Mouse (Mus musculus): Measurements from ENCODE around the gene Gm8126. TPM values are rescaled to one million over a fixed set of nuclear protein-coding genes. Genes with fewer than 3 reads are reported as not detected.
"Not testable (repeated sequence)": the region's sequence is repeated elsewhere in the genome, so short reads cannot be mapped to it uniquely, and the experiment has no call there.

The Gm8126 gene
- total RNA-seq (2021): not detected
- long read RNA-seq, experiment 1: 0 reads
- long read RNA-seq, experiment 2: 0 reads

DNA sequence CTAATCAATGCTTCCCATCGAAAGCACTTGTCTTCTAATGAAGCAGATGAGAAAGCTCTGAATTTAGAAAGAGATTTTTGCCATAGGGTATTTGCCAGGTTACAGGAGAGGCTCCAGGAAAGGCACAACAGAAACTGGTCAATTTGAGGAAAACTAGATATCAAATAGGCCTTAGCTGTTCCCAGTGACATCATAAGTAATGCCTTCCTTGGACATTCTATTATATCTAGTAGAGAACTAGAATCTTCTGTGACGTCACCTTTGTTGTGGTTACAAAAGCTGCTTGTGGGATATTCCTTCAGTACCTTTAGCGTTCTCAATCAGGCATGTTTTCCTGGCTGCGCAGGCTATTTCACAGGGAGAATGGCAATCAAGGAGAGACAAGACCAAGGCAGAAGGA, at the start of gene Gm8126:
Gene Gm8126 (plus strand): TSS at position 301 of the 400 bp plus-strand sequence.
- DNase-seq; H3K27ac ChIP-seq; intact Hi-C loops (cut with DNase I); H3K4me3 ChIP-seq: not testable (repeated sequence)

DNA sequence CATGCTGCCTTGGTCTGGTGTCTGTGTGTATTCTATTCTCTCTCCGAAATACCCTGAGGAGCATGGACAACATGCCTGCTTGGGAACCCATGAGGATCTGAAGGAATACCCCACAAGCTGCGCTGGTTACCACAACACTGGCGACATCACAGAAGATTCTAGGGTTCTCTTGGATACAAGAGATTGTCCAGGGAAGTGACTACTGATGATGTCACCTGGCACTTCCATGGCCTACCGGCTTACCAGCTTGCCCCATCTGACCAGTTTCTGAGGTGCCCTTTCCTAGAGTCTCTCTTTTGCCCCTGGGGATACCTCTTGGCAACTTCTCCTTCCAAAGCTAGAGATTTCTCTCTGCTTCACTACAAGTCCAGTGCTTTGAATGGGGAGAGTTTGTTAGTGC, 23.2 kb upstream of the Gm8126 start, which contains the start of gene Gm8122:
Gene Gm8122 (minus strand): TSS at position 101 of the 400 bp plus-strand sequence.
- H3K4me3 ChIP-seq; H3K27ac ChIP-seq; intact Hi-C loops (cut with DNase I); DNase-seq: not testable (repeated sequence)

DNA sequence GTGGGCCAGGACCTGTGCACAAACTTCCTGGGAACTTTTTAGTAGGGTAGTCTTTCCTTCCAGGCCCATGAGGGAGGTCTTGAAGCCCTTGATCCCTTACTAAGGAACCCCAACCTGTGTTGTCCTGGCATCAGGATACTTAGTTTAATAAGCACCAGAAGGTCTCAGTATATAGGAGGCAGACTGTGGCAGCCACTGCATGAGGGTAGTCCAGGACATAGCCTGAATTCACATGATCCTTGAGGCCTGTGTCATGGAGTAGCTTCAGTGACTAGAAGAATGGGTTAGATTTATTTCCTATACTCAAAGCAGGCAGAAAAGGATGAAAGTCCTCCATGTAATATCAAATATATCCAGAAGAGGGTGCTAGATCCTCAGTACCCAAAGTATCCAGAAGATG, 20.7 kb upstream of the Gm8126 start:
- H3K27ac ChIP-seq; DNase-seq; intact Hi-C loops (cut with DNase I); H3K4me3 ChIP-seq: not testable (repeated sequence)

DNA sequence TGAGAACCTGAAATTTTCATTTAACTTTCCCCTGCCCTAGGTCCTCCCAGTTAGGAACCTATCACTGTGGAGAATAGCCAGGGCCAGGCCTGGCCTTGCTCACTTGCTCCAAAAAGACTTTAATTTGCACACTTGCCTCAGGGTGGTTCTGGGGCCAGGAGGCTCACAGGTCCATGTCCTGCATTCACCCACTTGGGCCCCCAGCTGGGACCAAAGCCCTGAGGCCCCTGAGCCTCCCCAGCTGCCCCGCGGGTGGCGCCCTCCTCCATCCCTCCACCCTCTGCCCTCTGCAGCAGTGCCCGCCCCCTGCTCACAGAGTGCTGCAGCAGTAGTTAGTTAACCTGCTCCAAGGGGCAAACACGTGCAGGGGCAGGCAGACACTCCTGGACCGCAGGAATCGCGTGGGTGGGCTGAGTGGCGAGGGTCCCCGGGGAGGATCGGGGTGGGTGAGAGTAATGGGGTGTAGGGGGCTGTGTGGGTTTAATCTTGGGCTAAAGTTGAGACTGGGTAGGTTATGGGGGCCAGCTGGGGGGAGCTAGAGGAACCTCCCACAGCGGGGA, 8.8 kb upstream of the Gm8126 start:
- intact Hi-C loops (cut with DNase I); H3K4me3 ChIP-seq; H3K27ac ChIP-seq: not testable (repeated sequence)
- DNase-seq: peak; percentile 28

DNA sequence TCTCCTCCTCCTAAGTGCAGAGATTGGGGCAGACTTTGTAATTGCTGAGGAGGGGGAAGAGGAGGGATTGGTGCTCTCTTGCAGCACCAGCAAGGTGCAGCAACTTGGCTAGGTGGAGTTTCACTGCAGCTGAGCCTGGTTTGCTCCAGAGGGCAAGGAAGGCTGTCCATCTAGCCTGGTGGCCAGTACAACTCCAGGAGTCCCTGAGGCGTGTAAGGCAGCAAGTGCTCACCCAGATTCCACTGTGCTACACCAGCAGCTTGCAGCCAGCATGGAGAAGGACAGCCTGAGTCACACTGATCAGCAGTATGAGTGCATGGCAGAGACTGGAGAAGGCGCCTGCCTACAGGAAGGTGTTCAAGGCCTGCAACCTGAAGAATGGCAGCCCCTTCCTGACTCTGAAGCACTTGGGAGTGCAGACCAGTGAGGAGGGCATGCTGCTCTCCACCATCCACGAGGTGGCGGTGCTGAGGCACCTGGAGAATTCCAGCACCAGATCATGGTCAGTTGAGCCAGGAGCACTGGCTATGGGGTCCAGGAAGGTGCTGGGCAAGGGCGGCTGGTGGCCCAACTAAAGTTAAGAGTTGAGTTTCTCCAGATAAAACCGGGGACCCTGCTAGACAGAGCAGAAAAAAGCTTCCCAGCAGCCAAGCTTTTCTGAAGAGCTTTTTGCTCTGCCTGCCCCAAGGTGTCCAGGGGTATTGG, 7.7 kb upstream of the Gm8126 start:
- intact Hi-C loops (cut with DNase I); H3K27ac ChIP-seq; H3K4me3 ChIP-seq; DNase-seq: not testable (repeated sequence)

DNA sequence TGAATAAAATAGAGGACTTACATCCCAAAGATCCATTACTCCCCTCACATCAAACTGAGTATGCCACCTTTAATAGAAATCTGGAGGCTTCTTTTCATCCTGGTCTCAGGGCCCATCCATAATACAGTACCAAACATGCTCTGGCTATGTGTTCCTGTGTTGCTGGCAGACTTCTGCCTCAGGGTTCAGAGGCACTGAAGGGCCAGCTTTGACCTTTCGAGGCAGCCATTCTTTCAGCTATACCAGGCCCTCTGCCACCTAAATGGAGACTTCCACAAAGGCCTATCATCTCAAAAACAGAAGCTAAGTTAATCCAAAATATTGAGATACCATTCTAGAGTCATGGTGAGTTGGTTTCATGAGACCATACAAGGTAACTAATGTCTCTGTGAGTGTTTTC, 1.9 kb upstream of the Gm8126 start:
- DNase-seq; H3K4me3 ChIP-seq; intact Hi-C loops (cut with DNase I); H3K27ac ChIP-seq: not testable (repeated sequence)

DNA sequence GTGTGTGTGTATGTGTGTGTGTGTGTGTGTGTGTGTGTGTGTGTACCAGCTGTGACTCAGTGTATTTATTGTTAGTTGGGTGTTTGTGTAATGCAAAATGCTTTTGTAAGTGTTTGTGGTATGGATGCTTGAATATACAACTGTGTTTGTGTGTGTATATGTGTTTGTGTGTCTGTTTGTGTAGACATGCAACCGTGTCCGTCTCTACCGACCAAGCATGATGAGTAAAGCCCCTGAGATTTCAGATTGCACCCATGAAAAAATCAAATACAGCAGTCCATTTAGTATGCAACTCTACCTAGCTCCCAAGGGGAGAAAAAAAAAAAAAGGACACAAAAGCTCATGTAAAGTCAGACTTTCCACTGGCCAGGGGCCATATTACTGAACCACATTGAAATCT, 5.0 kb downstream of the Gm8126 start:
- DNase-seq; H3K27ac ChIP-seq; intact Hi-C loops (cut with DNase I); H3K4me3 ChIP-seq: not testable (repeated sequence)

DNA sequence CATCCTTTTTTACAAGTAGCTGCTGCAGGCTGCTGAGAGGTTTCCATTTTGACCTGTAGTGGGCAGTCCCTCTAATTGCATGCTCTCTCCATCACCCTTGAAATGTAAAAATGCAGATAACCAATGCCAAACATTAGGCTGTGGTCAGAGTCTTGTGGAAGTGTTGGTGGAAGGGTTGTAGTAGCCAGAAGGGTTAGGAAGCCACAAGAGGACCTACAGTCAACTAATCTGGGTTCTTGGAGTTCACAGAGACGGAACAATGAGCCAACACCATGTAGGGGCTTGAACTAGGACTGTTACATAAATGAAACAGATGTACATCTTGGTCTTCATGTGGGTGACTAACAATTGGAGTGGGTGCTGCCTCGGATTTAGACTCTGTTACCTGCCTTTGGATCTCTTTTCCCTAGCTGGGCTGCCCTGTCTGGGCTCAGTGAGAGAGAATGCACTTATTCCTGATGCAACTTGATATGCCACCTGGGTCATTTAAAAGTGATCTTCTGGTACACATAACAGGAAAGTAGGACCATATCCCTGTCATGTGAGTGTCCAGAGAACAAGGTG, 10.2 kb downstream of the Gm8126 start:
- H3K27ac ChIP-seq; intact Hi-C loops (cut with DNase I); H3K4me3 ChIP-seq; DNase-seq: not testable (repeated sequence)

DNA sequence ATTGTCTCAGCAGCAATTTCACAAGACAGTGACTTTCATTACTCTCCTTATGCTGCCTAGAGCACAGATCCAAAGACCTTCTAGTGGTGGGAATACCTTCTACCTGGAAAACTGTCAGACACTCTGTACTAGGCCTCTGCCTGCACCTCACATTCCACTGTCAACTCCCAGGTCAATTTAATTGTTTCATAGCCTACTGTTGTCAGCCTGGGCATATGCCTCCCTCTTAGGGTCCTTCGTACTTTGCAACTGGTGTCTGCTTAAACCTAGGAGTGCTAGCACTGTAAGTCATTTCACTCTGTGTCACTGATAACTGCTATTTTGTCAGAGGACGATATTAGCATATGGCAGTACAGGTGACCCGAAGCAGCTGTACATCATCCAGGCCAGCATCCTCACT, 10.8 kb downstream of the Gm8126 start:
- H3K4me3 ChIP-seq; H3K27ac ChIP-seq; DNase-seq; intact Hi-C loops (cut with DNase I): not testable (repeated sequence)

DNA sequence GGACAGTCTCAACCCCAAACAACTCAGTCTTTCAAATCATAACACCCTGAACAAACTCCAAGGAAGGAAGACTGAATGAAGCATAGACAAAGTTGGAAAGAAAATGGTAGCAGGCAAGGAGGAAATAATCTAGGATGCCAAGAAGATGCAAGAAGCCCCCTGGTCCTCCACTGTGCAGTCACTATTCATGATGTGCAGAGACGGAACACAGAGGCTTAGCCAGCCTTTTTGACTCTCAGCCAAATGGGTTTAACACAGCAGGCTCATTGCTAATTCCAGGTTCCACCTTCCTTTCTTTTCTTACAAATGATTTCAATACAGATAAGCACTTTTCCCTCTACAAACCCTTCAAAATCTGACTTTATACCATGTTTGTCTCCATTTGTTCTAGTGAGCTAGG, 14.7 kb downstream of the Gm8126 start:
- intact Hi-C loops (cut with DNase I); H3K27ac ChIP-seq; DNase-seq; H3K4me3 ChIP-seq: not testable (repeated sequence)

DNA sequence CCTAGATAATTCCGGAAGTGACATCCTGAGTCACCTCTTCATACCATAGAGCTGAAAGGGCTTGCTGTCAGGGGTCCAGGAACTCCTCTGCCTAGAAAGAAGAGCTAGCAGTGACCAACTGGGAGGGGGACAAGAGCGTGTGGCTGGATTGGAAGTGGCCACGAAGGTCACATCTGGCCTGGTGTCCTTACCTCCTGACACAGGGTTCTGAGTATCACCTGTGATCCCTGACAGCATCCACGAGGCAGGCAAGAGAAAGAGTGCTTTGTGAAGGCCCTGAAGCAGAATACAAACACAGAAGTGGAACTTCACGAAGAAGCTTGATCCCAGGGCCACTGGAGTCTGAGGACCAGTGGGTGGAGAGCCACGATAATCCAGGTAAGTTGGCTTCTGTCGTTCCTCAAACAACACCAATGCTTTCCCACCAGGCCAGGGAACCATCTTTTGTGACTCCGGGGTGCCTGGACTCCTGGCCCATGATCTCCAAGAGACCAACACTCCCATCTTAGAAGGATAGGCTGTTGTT, 16.6 kb downstream of the Gm8126 start, which contains the start of gene Gm9732:
Gene Gm9732 (plus strand): TSS at position 51 of the 526 bp plus-strand sequence.
- H3K4me3 ChIP-seq, H3K27ac ChIP-seq: not testable (repeated sequence)
- intact Hi-C loops (cut with DNase I): loop anchor here (5.0 kb wide), 1 partner anchor 292 kb away; no protein-coding TSS in a partner anchor
- peak; percentile 33 for DNase-seq

DNA sequence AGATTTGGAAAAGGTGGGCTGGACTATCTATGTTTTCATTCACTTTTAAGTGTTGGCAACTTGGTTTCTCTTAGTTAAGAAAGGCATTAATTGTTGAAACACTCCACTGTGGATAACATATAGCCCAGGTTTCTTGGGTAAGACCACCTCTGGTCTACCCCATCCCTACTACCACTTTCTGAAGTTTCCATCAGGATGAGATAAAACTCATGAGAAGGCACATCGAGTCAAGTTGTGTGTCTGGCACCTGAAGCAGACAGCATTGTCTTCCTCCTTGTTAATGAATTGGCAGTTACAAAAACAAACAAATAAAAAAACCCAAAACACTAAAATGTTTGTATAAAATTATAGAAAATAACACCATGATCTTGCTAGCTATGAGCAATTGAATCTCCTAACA, 17.3 kb downstream of the Gm8126 start:
- not testable (repeated sequence) for H3K4me3 ChIP-seq, H3K27ac ChIP-seq, DNase-seq
- intact Hi-C loops (cut with DNase I): loop anchor here (5.0 kb wide), 1 partner anchor 292 kb away; no protein-coding TSS in a partner anchor

DNA sequence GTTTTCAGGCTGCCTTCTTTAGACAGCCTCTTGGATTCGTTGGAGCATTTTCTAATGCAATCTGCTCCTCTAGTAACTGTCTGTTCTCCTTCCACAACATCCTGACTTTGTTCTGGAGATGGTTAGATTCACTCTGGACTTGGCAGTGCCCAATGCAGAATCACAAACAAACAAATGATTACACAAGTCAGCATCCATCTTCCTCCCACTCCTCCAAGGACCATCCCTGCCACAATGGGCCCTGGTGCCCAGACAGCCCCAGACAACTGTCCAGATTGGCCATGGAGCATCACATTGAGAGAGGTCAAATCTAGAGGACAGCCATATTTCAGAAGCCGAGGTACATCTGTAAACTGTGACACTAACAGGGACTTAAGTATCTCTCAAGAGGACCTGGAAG, 19.0 kb downstream of the Gm8126 start:
- intact Hi-C loops (cut with DNase I): loop anchor here (5.0 kb wide), 1 partner anchor 290 kb away; no protein-coding TSS in a partner anchor
- H3K4me3 ChIP-seq, DNase-seq: not testable (repeated sequence)

DNA sequence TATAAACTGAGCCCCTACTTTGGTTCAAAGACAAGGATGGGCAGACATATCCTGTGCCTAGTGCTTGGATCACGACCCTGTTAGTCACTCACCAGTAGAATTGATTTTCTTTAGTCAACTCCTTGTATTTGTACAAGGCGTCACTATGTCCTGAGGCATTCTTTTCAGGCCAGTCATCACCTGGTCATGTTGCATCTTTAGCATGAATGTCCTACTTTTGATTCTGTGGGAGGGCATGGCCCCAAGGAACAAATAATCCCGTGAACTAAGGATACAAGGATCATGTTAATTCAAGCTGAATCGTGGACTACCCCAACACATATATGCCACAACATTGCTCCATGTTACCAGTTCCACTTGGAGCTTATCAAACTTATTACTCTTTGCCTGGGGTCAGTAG, 19.7 kb downstream of the Gm8126 start:
- H3K4me3 ChIP-seq, H3K27ac ChIP-seq, DNase-seq: not testable (repeated sequence)
- intact Hi-C loops (cut with DNase I): loop anchor here (5.0 kb wide), 1 partner anchor 289 kb away; no protein-coding TSS in a partner anchor

More for the DNA sequence above, 19.0 kb downstream of the Gm8126 start:
- H3K27ac ChIP-seq: not testable (repeated sequence)

DNA sequence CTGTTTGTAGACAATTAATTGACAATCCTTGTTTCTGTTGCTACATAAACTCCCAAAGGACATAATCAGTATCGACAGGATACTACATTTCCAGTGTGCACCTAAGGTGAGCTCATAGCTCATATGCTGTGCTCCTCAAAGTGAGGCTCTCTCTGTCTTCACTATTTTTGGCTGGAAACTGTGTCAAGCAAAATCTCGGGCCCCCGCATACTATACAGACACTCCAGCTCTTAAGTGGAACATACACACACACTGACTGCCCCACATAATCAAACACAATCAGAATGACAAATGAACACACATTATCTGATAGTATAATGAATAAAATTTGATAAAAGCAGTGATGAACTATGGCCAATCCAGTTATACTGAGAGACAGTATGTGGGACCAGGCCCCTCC, 20.2 kb downstream of the Gm8126 start:
- intact Hi-C loops (cut with DNase I): loop anchor here (5.0 kb wide), 1 partner anchor 289 kb away; no protein-coding TSS in a partner anchor
- not testable (repeated sequence) for H3K27ac ChIP-seq, DNase-seq, H3K4me3 ChIP-seq

DNA sequence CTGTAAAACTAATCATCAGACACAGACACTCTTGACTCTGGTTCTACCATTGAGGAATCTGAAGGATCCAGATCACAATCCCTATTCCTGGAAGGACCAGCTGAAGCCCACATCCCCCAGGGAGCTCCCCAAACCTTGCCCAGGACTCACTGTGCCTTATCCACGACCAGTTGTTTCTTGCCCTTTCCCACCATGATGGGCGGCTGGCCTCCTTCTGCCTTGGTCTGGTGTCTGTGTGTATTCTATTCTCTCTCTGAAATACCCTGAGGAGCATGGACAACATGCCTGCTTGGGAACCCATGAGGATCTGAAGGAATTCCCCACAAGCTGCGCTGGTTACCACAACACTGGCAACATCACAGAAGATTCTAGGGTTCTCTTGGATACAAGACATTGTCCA, 35.1 kb downstream of the Gm8126 start, which contains the start of gene Gm8127:
Gene Gm8127 (minus strand): TSS at position 330 of the 400 bp plus-strand sequence.
- intact Hi-C loops (cut with DNase I); H3K4me3 ChIP-seq; H3K27ac ChIP-seq; DNase-seq: not testable (repeated sequence)

Data from gastrocnemius, adult 2 months (tissue).